Mouse (Mus musculus): ENCODE measurements around the gene Hist1h3i. TPM values are rescaled to one million over a fixed set of nuclear protein-coding genes. Genes with fewer than 3 reads are reported as not detected.
A peak's percentile ranks its signal among the peaks of the same experiment; 100 is the strongest.
"Not testable (repeated sequence)": the region's sequence is repeated elsewhere in the genome, so short reads cannot be mapped to it uniquely, and the experiment has no call there.

The Hist1h3i gene
- polyA plus RNA-seq, 1 experiment from 2014 or later: 91.2 TPM

- Histone ChIP-seq H3K36me3 (no peaks in the 10 kb centered on the region), H3K4me1 (replicated peaks) (peaks cover 37% of the 10 kb centered on the region), H3K4me3 (replicated peaks) (peak overlapping the region; percentile 61), H3K4me2 (replicated peaks) (peak overlapping the region; percentile 81), H3K9me3 (no peaks in the 10 kb centered on the region), H3K27ac (peak overlapping the region; percentile 91), H3K27me3 (no peaks in the 10 kb centered on the region), H3K9ac (replicated peaks) (peak overlapping the region; percentile 79)
- WGBS: 5% methylated on average over 5 of the region's 5 CpGs
- no peak for ATAC-seq
Observed at GRCm38 (mm10) chr13:21749387-21750158, 33.6 kb downstream of the Hist1h3i start.

GRCm38 (mm10) chr13:21745006-21745405 lies 38.2 kb downstream of the Hist1h3i start:
- H3K36me3 ChIP-seq: no peaks in the 10 kb centered on the region
- H3K9me3 ChIP-seq: no peaks in the 10 kb centered on the region

GRCm38 (mm10) chr13:21734906-21735767 lies 48.0 kb downstream of the Hist1h3i start, which contains the start of gene Hist1h4j:
TSS of gene Hist1h4j (plus strand) at chr13:21735064.
- Histone ChIP-seq H3K4me2 (replicated peaks) (peak within 1 kb of the TSS; percentile 57), H3K27ac (peak within 1 kb of the TSS; percentile 98), H3K4me1 (replicated peaks) (peaks cover 19% of the 10 kb centered on the region), H3K4me3 (replicated peaks) (peak within 1 kb of the TSS; percentile 53), H3K9ac (replicated peaks) (peak within 1 kb of the TSS; percentile 73)
- ATAC-seq: peak; percentile 90
- under 1% methylated on average over 46 of the region's 56 CpGs for WGBS
- not testable (repeated sequence) for H3K27me3 ChIP-seq, H3K9me3 ChIP-seq, H3K36me3 ChIP-seq

More at GRCm38 (mm10) chr13:21745006-21745405, 38.2 kb downstream of the Hist1h3i start:
- H3K4me1 ChIP-seq (replicated peaks): peaks cover 22% of the 10 kb centered on the region
- no peak overlapping the region for H3K4me2 ChIP-seq (replicated peaks)
- H3K4me3 ChIP-seq (replicated peaks): no peak overlapping the region
- no peak overlapping the region for H3K9ac ChIP-seq (replicated peaks)
- H3K27me3 ChIP-seq: no peaks in the 10 kb centered on the region
- no peak for ATAC-seq
- H3K27ac ChIP-seq: no peak overlapping the region
- 94% methylated on average over 1 of the region's 1 CpGs for WGBS

GRCm38 (mm10) chr13:21734010-21734905 lies 48.9 kb downstream of the Hist1h3i start:
- peak; percentile 82 for ATAC-seq
- WGBS: under 1% methylated on average over 21 of the region's 21 CpGs
- no peaks in the 10 kb centered on the region for H3K9me3 ChIP-seq
- H3K4me1 ChIP-seq (replicated peaks): peaks cover 19% of the 10 kb centered on the region
- H3K4me2 ChIP-seq (replicated peaks): peak overlapping the region; percentile 57
- no peaks in the 10 kb centered on the region for H3K36me3 ChIP-seq
- peak overlapping the region; percentile 73 for H3K9ac ChIP-seq (replicated peaks)
- H3K4me3 ChIP-seq (replicated peaks): peak overlapping the region; percentile 53
- peak overlapping the region; percentile 98 for H3K27ac ChIP-seq
- H3K27me3 ChIP-seq: no peaks in the 10 kb centered on the region

GRCm38 (mm10) chr13:21733466-21733865 lies 49.7 kb downstream of the Hist1h3i start:
- 61% methylated on average over 5 of the region's 5 CpGs for WGBS

More at GRCm38 (mm10) chr13:21733466-21733865, 49.7 kb downstream of the Hist1h3i start:
- Histone ChIP-seq H3K4me1 (replicated peaks) (peaks cover 19% of the 10 kb centered on the region), H3K4me2 (replicated peaks) (no peak overlapping the region), H3K9me3 (no peaks in the 10 kb centered on the region), H3K27me3 (no peaks in the 10 kb centered on the region), H3K36me3 (no peaks in the 10 kb centered on the region), H3K4me3 (replicated peaks) (no peak overlapping the region), H3K27ac (peak overlapping the region; percentile 98), H3K9ac (replicated peaks) (no peak overlapping the region)
- ATAC-seq: peak; percentile 46

Small RNAs within 50 kb of the gene (microRNA-seq; reads per million reads assigned to microRNA genes)
- gene Gm19658: not detected
- not detected for gene Gm44346
- not detected for gene Gm44454
- not detected for gene Gm44466

Other genes with a start within 250 kb of the Hist1h3i start
- 0.17 and 0.23 TPM in 2 replicates for gene Olfr1366, start 240.6 kb downstream of the Hist1h3i start, polyA plus RNA-seq (2015; fragmentation: Nextera tagmentation; extraction: Ambion mirVana)
- 0.05 TPM in 1 of 2 replicates, not detected in the other for gene Olfr1535, start 223.5 kb downstream of the Hist1h3i start, polyA plus RNA-seq (2015; fragmentation: Nextera tagmentation; extraction: Ambion mirVana)
- not detected in 2 replicates for gene Olfr1364, start 201.6 kb downstream of the Hist1h3i start, polyA plus RNA-seq (2015; fragmentation: Nextera tagmentation; extraction: Ambion mirVana)
- not detected in 2 replicates for gene Olfr1362, start 169.3 kb downstream of the Hist1h3i start, polyA plus RNA-seq (2015; fragmentation: Nextera tagmentation; extraction: Ambion mirVana)
- gene Olfr11, start 140.9 kb downstream of the Hist1h3i start, polyA plus RNA-seq (2015; fragmentation: Nextera tagmentation; extraction: Ambion mirVana): 0.05 TPM in 1 of 2 replicates, not detected in the other
- not detected in 2 replicates for gene Olfr1361, start 120.0 kb downstream of the Hist1h3i start, polyA plus RNA-seq (2015; fragmentation: Nextera tagmentation; extraction: Ambion mirVana)
- gene Olfr1360, start 106.0 kb downstream of the Hist1h3i start, polyA plus RNA-seq (2015; fragmentation: Nextera tagmentation; extraction: Ambion mirVana): not detected in 2 replicates
- not detected in 2 replicates for gene Olfr1359, start 85.3 kb downstream of the Hist1h3i start, polyA plus RNA-seq (2015; fragmentation: Nextera tagmentation; extraction: Ambion mirVana)
- gene Hist1h2bl, start 67.2 kb downstream of the Hist1h3i start, polyA plus RNA-seq (2015; fragmentation: Nextera tagmentation; extraction: Ambion mirVana): 1.8 TPM in 1 of 2 replicates, not detected in the other
- gene Hist1h2ai, start 66.9 kb downstream of the Hist1h3i start, polyA plus RNA-seq (2015; fragmentation: Nextera tagmentation; extraction: Ambion mirVana): 12.9 and 37.4 TPM in 2 replicates
- 10.8 and 11.5 TPM in 2 replicates for gene Hist1h3h, start 65.7 kb downstream of the Hist1h3i start, polyA plus RNA-seq (2015; fragmentation: Nextera tagmentation; extraction: Ambion mirVana)
- 3.7 and 4.2 TPM in 2 replicates for gene Hist1h2bm, start 61.3 kb downstream of the Hist1h3i start, polyA plus RNA-seq (2015; fragmentation: Nextera tagmentation; extraction: Ambion mirVana)
- gene Hist1h4j, start 48.3 kb downstream of the Hist1h3i start, polyA plus RNA-seq (2015; fragmentation: Nextera tagmentation; extraction: Ambion mirVana): 0.82 and 1.0 TPM in 2 replicates
- 1.1 and 3.0 TPM in 2 replicates for gene Hist1h4k, start 32.9 kb downstream of the Hist1h3i start, polyA plus RNA-seq (2015; fragmentation: Nextera tagmentation; extraction: Ambion mirVana)
- 22.2 and 26.2 TPM in 2 replicates for gene Hist1h2ak, start 29.5 kb downstream of the Hist1h3i start, polyA plus RNA-seq (2015; fragmentation: Nextera tagmentation; extraction: Ambion mirVana)
- gene Hist1h2bn, start 29.2 kb downstream of the Hist1h3i start, polyA plus RNA-seq (2015; fragmentation: Nextera tagmentation; extraction: Ambion mirVana): 2.5 and 6.7 TPM in 2 replicates
- gene Hist1h1b, start 2.7 kb downstream of the Hist1h3i start, polyA plus RNA-seq (2015; fragmentation: Nextera tagmentation; extraction: Ambion mirVana): 11.8 and 15.6 TPM in 2 replicates
- 8.5 TPM in 1 of 2 replicates, not detected in the other for gene Hist1h2an, start 3.8 kb upstream of the Hist1h3i start, polyA plus RNA-seq (2015; fragmentation: Nextera tagmentation; extraction: Ambion mirVana)
- gene Hist1h2bp, start 4.1 kb upstream of the Hist1h3i start, polyA plus RNA-seq (2015; fragmentation: Nextera tagmentation; extraction: Ambion mirVana): 0.66 and 1.7 TPM in 2 replicates
- gene Hist1h2bq, start 26.8 kb upstream of the Hist1h3i start, polyA plus RNA-seq (2015; fragmentation: Nextera tagmentation; extraction: Ambion mirVana): 11.1 and 13.1 TPM in 2 replicates
- gene Hist1h2ao, start 27.1 kb upstream of the Hist1h3i start, polyA plus RNA-seq (2015; fragmentation: Nextera tagmentation; extraction: Ambion mirVana): not detected in 2 replicates
- gene Hist1h4m, start 28.4 kb upstream of the Hist1h3i start, polyA plus RNA-seq (2015; fragmentation: Nextera tagmentation; extraction: Ambion mirVana): not detected in 2 replicates
- gene Hist1h4n, start 48.8 kb upstream of the Hist1h3i start, polyA plus RNA-seq (2015; fragmentation: Nextera tagmentation; extraction: Ambion mirVana): 11.0 and 11.2 TPM in 2 replicates
- gene Hist1h2ap, start 50.1 kb upstream of the Hist1h3i start, polyA plus RNA-seq (2015; fragmentation: Nextera tagmentation; extraction: Ambion mirVana): 1,729 and 1,932 TPM in 2 replicates
- gene Hist1h2br, start 50.4 kb upstream of the Hist1h3i start, polyA plus RNA-seq (2015; fragmentation: Nextera tagmentation; extraction: Ambion mirVana): 11.3 and 12.2 TPM in 2 replicates
- 20.5 and 22.3 TPM in 2 replicates for gene Zfp184, start 161.7 kb upstream of the Hist1h3i start, polyA plus RNA-seq (2015; fragmentation: Nextera tagmentation; extraction: Ambion mirVana)
- gene Pom121l2, start 197.8 kb upstream of the Hist1h3i start, polyA plus RNA-seq (2015; fragmentation: Nextera tagmentation; extraction: Ambion mirVana): not detected in 2 replicates
- gene Prss16, start 226.4 kb upstream of the Hist1h3i start, polyA plus RNA-seq (2015; fragmentation: Nextera tagmentation; extraction: Ambion mirVana): not detected in 2 replicates